Mouse (Mus musculus): Measurements from ENCODE around the gene Spred2. TPM values are rescaled to one million over a fixed set of nuclear protein-coding genes. Genes with fewer than 3 reads are reported as not detected.

Gene Spred2
- polyA plus RNA-seq, 1 experiment from 2014 or later: 6.0 TPM

GRCm38 (mm10) chr11:19989141-19989910 lies 65.2 kb downstream of the Spred2 start:
- 92% methylated on average over 13 of the region's 13 CpGs for WGBS
- H3K27me3 ChIP-seq: no peaks in the 10 kb centered on the region

GRCm38 (mm10) chr11:19990731-19991130 lies 66.6 kb downstream of the Spred2 start:
- Histone ChIP-seq H3K9me3 (no peaks in the 10 kb centered on the region), H3K36me3 (no peaks in the 10 kb centered on the region), H3K27ac (no peak overlapping the region), H3K4me1 (replicated peaks) (peaks cover 42% of the 10 kb centered on the region), H3K4me3 (no peak overlapping the region), H3K4me2 (no peak overlapping the region), H3K9ac (no peak overlapping the region), H3K27me3 (no peaks in the 10 kb centered on the region)
- 72% methylated on average over 2 of the region's 2 CpGs for WGBS
- no peak for ATAC-seq (ENCODE audit: low FRiP score)

More at GRCm38 (mm10) chr11:19989141-19989910, 65.2 kb downstream of the Spred2 start:
- H3K27ac ChIP-seq: no peak overlapping the region
- ATAC-seq (ENCODE audit: low FRiP score): no peak
- H3K4me1 ChIP-seq (replicated peaks): peaks cover 42% of the 10 kb centered on the region
- no peak overlapping the region for H3K9ac ChIP-seq
- no peak overlapping the region for H3K4me3 ChIP-seq
- no peaks in the 10 kb centered on the region for H3K9me3 ChIP-seq
- H3K4me2 ChIP-seq: no peak overlapping the region
- no peaks in the 10 kb centered on the region for H3K36me3 ChIP-seq

- Histone ChIP-seq H3K36me3 (no peaks in the 10 kb centered on the region), H3K9ac (no peak overlapping the region), H3K4me3 (no peak overlapping the region), H3K9me3 (no peaks in the 10 kb centered on the region), H3K4me2 (no peak overlapping the region), H3K27ac (peak overlapping the region; percentile 8; the same call in 1 of the 2 replicates), H3K4me1 (replicated peaks) (peaks cover 38% of the 10 kb centered on the region), H3K27me3 (no peaks in the 10 kb centered on the region)
- 67% methylated on average over 12 of the region's 12 CpGs for WGBS
- no peak for ATAC-seq (ENCODE audit: low FRiP score)
Observed at GRCm38 (mm10) chr11:19991303-19991976, 67.3 kb downstream of the Spred2 start.

- Histone ChIP-seq H3K9me3 (no peaks in the 10 kb centered on the region), H3K9ac (no peak overlapping the region), H3K27ac (no peak overlapping the region), H3K4me2 (no peak overlapping the region), H3K27me3 (no peaks in the 10 kb centered on the region), H3K36me3 (no peaks in the 10 kb centered on the region), H3K4me3 (no peak overlapping the region), H3K4me1 (replicated peaks) (peaks cover 26% of the 10 kb centered on the region)
- WGBS: 73% methylated on average over 14 of the region's 15 CpGs
- peak; percentile 40; the same call in 1 of the 2 replicates for ATAC-seq (ENCODE audit: low FRiP score)
Observed at GRCm38 (mm10) chr11:19992341-19993281, 68.4 kb downstream of the Spred2 start.

GRCm38 (mm10) chr11:19993753-19994152 lies 69.6 kb downstream of the Spred2 start:
- Histone ChIP-seq H3K4me3 (no peak overlapping the region), H3K4me1 (replicated peaks) (peaks cover 27% of the 10 kb centered on the region), H3K4me2 (no peak overlapping the region), H3K9ac (no peak overlapping the region), H3K36me3 (peaks cover 3% of the 10 kb centered on the region; the same call in 1 of the 2 replicates), H3K27me3 (no peaks in the 10 kb centered on the region), H3K9me3 (no peaks in the 10 kb centered on the region), H3K27ac (no peak overlapping the region)
- 35% methylated on average over 1 of the region's 1 CpGs for WGBS
- ATAC-seq (ENCODE audit: low FRiP score): no peak

GRCm38 (mm10) chr11:19994262-19994790 lies 70.2 kb downstream of the Spred2 start:
- Histone ChIP-seq H3K4me2 (no peak overlapping the region), H3K27ac (no peak overlapping the region), H3K4me3 (no peak overlapping the region), H3K4me1 (replicated peaks) (peaks cover 27% of the 10 kb centered on the region), H3K36me3 (peaks cover 3% of the 10 kb centered on the region; the same call in 1 of the 2 replicates), H3K9ac (no peak overlapping the region), H3K27me3 (no peaks in the 10 kb centered on the region), H3K9me3 (no peaks in the 10 kb centered on the region)
- WGBS: 94% methylated on average over 7 of the region's 7 CpGs
- no peak for ATAC-seq (ENCODE audit: low FRiP score)

- no peaks in the 10 kb centered on the region for H3K27me3 ChIP-seq
- no peak overlapping the region for H3K9ac ChIP-seq
- ATAC-seq (ENCODE audit: low FRiP score): no peak
- WGBS: 59% methylated on average over 18 of the region's 18 CpGs
- H3K4me3 ChIP-seq: no peak overlapping the region
- peaks cover 7% of the 10 kb centered on the region; the same call in 1 of the 2 replicates for H3K36me3 ChIP-seq
- no peak overlapping the region for H3K27ac ChIP-seq
- peaks cover 8% of the 10 kb centered on the region for H3K4me1 ChIP-seq (replicated peaks)
- H3K9me3 ChIP-seq: no peaks in the 10 kb centered on the region
- H3K4me2 ChIP-seq: no peak overlapping the region
Observed at GRCm38 (mm10) chr11:19997940-19998339, 73.8 kb downstream of the Spred2 start.

GRCm38 (mm10) chr11:20002883-20003282 lies 78.7 kb downstream of the Spred2 start:
- H3K27me3 ChIP-seq: no peaks in the 10 kb centered on the region
- WGBS: 87% methylated on average over 4 of the region's 4 CpGs
- ATAC-seq (ENCODE audit: low FRiP score): no peak
- no peak overlapping the region for H3K27ac ChIP-seq
- no peak overlapping the region for H3K9ac ChIP-seq
- no peaks in the 10 kb centered on the region for H3K9me3 ChIP-seq
- no peak overlapping the region for H3K4me3 ChIP-seq
- peaks cover 3% of the 10 kb centered on the region for H3K4me1 ChIP-seq (replicated peaks)
- H3K4me2 ChIP-seq: no peak overlapping the region
- peaks cover 32% of the 10 kb centered on the region for H3K36me3 ChIP-seq

GRCm38 (mm10) chr11:20007701-20008100 lies 83.5 kb downstream of the Spred2 start:
- H3K4me3 ChIP-seq: no peak overlapping the region
- no peak overlapping the region for H3K4me2 ChIP-seq
- H3K4me1 ChIP-seq (replicated peaks): peaks cover 14% of the 10 kb centered on the region
- 91% methylated on average over 6 of the region's 6 CpGs for WGBS
- no peak overlapping the region for H3K9ac ChIP-seq
- no peak for ATAC-seq (ENCODE audit: low FRiP score)
- no peak overlapping the region for H3K27ac ChIP-seq
- H3K9me3 ChIP-seq: no peaks in the 10 kb centered on the region
- no peaks in the 10 kb centered on the region for H3K27me3 ChIP-seq
- H3K36me3 ChIP-seq: peaks cover 54% of the 10 kb centered on the region

- 50% methylated on average over 16 of the region's 16 CpGs for WGBS
- no peak overlapping the region for H3K4me3 ChIP-seq
- peak; percentile 79 for ATAC-seq (ENCODE audit: low FRiP score)
- peaks cover 14% of the 10 kb centered on the region for H3K4me1 ChIP-seq (replicated peaks)
- H3K9ac ChIP-seq: no peak overlapping the region
- peaks cover 52% of the 10 kb centered on the region for H3K36me3 ChIP-seq
- H3K4me2 ChIP-seq: no peak overlapping the region
- no peaks in the 10 kb centered on the region for H3K27me3 ChIP-seq
- H3K27ac ChIP-seq: peak overlapping the region; percentile 77
- H3K9me3 ChIP-seq: no peaks in the 10 kb centered on the region
Observed at GRCm38 (mm10) chr11:20011210-20011978, 87.2 kb downstream of the Spred2 start.

- Histone ChIP-seq H3K4me2 (no peak overlapping the region), H3K27ac (no peak overlapping the region), H3K27me3 (no peaks in the 10 kb centered on the region), H3K9me3 (peaks cover 4% of the 10 kb centered on the region), H3K4me1 (replicated peaks) (peaks cover 14% of the 10 kb centered on the region), H3K36me3 (peaks cover 53% of the 10 kb centered on the region), H3K9ac (no peak overlapping the region), H3K4me3 (no peak overlapping the region)
- ATAC-seq (ENCODE audit: low FRiP score): no peak
- 95% methylated on average over 3 of the region's 3 CpGs for WGBS
Observed at GRCm38 (mm10) chr11:20013366-20013765, 89.2 kb downstream of the Spred2 start.

Measured in hindbrain, embryonic 13.5 days (tissue).